Mouse (Mus musculus) ES-E14 (cell line): ENCODE results near the gene Alk.

Experiments
- CHD2 ChIP-seq: IDR thresholded peaks from 2 replicates; pipeline ENCODE4 v1.6.1; 2014; ENCODE audit warnings: mild to moderate bottlenecking, low read depth, low read length, inconsistent platforms
- HCFC1 ChIP-seq: IDR thresholded peaks from 2 replicates; pipeline ENCODE4 v1.6.1; 2012; ENCODE audit warnings: low read length, inconsistent platforms, borderline replicate concordance; ENCODE audit not compliant: insufficient read depth

DNA sequence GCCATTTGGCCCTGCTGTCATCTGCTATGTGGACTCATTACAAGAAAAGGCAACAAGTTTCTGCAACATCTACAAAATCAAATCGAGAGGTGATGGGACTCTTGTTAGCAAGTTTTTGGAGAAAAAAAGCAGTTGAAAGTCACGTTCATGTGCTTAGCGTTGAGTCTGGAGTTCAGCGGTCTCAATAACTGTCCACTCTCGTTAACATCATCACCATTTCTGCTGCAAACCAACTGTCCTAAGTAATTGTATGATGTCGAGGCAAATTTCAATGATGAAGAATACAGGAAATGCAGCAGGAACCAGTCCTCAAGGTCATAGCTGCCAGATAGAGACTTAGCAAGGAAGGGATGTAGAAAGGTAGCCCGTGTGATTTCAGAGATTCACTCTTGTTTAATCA, 373.5 kb downstream of the Alk start:
- no peak for TF ChIP-seq HCFC1
- no peak for TF ChIP-seq CHD2
